ENCODE assay signal across 8 mouse cellular contexts in genomic region chr19:6335458-6335827, GRCm38 (mm10). TPM values are rescaled to one million over a fixed set of nuclear protein-coding genes. Genes with fewer than 3 reads are reported as not detected.
DNase-seq lines count a peak whose midpoint lies in the region; ATAC-seq and TF ChIP-seq lines count a peak whose summit lies in the region.

No protein-coding gene starts in this region.

- TF ChIP-seq CTCF in lung, embryonic 14.5 days (IDR thresholded peaks at IDR 0.05; ENCODE audit: low read depth): no peak

- under 1% methylated on average over 25 of the region's 25 CpGs for WGBS in lung, embryonic 14.5 days
- under 1% methylated on average over 25 of the region's 25 CpGs for WGBS in heart, embryonic 13.5 days
- WGBS in neural tube, embryonic 12.5 days: 0% methylated on average over 25 of the region's 25 CpGs

- H3K9ac ChIP-seq in lung, embryonic 14.5 days: peak overlapping the region; percentile 68
- peak overlapping the region; percentile 90 for H3K9ac ChIP-seq in heart, embryonic 13.5 days
- H3K9ac ChIP-seq in neural tube, embryonic 12.5 days: peak overlapping the region; percentile 85

- peaks cover 9% of the 10 kb centered on the region for H3K4me1 ChIP-seq in lung, embryonic 14.5 days (ENCODE audit: insufficient read depth)
- peaks cover 7% of the 10 kb centered on the region for H3K4me1 ChIP-seq in brown adipose tissue, adult 24 weeks (ENCODE audit: control insufficient read depth, insufficient read depth, insufficient read length, low read length)
- H3K4me1 ChIP-seq in heart, embryonic 13.5 days: peaks cover 48% of the 10 kb centered on the region
- peaks cover 29% of the 10 kb centered on the region for H3K4me1 ChIP-seq in neural tube, embryonic 12.5 days

- H3K27ac ChIP-seq in lung, embryonic 14.5 days (ENCODE audit: low read depth): peak overlapping the region; percentile 9
- no peak overlapping the region for H3K27ac ChIP-seq in brown adipose tissue, adult 24 weeks (replicated peaks; ENCODE audit: low read depth, low read length)
- H3K27ac ChIP-seq in heart, embryonic 13.5 days (replicated peaks): peak overlapping the region; percentile 64
- peak overlapping the region; percentile 46; the same call in 1 of the 2 replicates for H3K27ac ChIP-seq in neural tube, embryonic 12.5 days

- peak; percentile 6 for DNase-seq in lung, embryonic 14.5 days
- DNase-seq in lung, adult 18-20 months: no peak
- peak; percentile 43 to 61 for DNase-seq in kidney, postnatal 4 days
- DNase-seq in left cerebral cortex, adult 9 months (ENCODE audit: low spot score in 2 of 2): no peak
- no peak for DNase-seq in urinary bladder, postnatal 25 days (ENCODE audit: low spot score)

- peak overlapping the region; percentile 78 for H3K4me3 ChIP-seq in lung, embryonic 14.5 days (ENCODE audit: low read depth, low read length)
- peak overlapping the region; percentile 75 for H3K4me3 ChIP-seq in brown adipose tissue, adult 24 weeks (ENCODE audit: insufficient read depth, low read depth, low read length)
- peak overlapping the region; percentile 75 for H3K4me3 ChIP-seq in heart, embryonic 13.5 days
- H3K4me3 ChIP-seq in neural tube, embryonic 12.5 days: peak overlapping the region; percentile 89

- ATAC-seq in lung, embryonic 14.5 days (ENCODE audit: insufficient read depth): peak; percentile 36; the same call in 1 of the 2 replicates
- ATAC-seq in heart, embryonic 13.5 days (ENCODE audit: extremely low read depth, insufficient number of reproducible peaks, low FRiP score, low TSS enrichment): 0 out of 2 replicates have a peak, but pooled peaks have one; percentile 26
- ATAC-seq in neural tube, embryonic 12.5 days (ENCODE audit: low FRiP score, low read depth): peak; percentile 59

- peak overlapping the region; percentile 90 for H3K4me2 ChIP-seq in lung, embryonic 14.5 days
- H3K4me2 ChIP-seq in heart, embryonic 13.5 days: peak overlapping the region; percentile 84
- H3K4me2 ChIP-seq in neural tube, embryonic 12.5 days (replicated peaks): peak overlapping the region; percentile 95

- peaks cover 40% of the 10 kb centered on the region for H3K36me3 ChIP-seq in lung, embryonic 14.5 days (ENCODE audit: insufficient read depth)
- peaks cover 39% of the 10 kb centered on the region for H3K36me3 ChIP-seq in heart, embryonic 13.5 days
- H3K36me3 ChIP-seq in neural tube, embryonic 12.5 days: peaks cover 37% of the 10 kb centered on the region

- H3K27me3 ChIP-seq in lung, embryonic 14.5 days (ENCODE audit: insufficient read depth, low read length): no peaks in the 10 kb centered on the region
- no peaks in the 10 kb centered on the region for H3K27me3 ChIP-seq in heart, embryonic 13.5 days (replicated peaks)
- H3K27me3 ChIP-seq in neural tube, embryonic 12.5 days (replicated peaks): no peaks in the 10 kb centered on the region

- no peaks in the 10 kb centered on the region for H3K9me3 ChIP-seq in lung, embryonic 14.5 days (ENCODE audit: low read depth, low read length)
- no peaks in the 10 kb centered on the region for H3K9me3 ChIP-seq in heart, embryonic 13.5 days
- no peaks in the 10 kb centered on the region for H3K9me3 ChIP-seq in neural tube, embryonic 12.5 days

RNA-seq across cellular contexts. Expression of gene Men1, which starts 0.7 kb away (rescaled TPM):
- 60.3 and 68.6 TPM in 2 replicates for polyA plus RNA-seq in lung, embryonic 14.5 days (2014; fragmentation: Nextera tagmentation; extraction: Ambion mirVana)
- 13.9 and 22.2 TPM in 2 replicates for polyA plus RNA-seq in brown adipose tissue, adult 24 weeks (2012; ENCODE audit: insufficient read depth, insufficient read length, missing spikeins)
- 46.9 and 48.1 TPM in 2 replicates for polyA plus RNA-seq in heart, embryonic 13.5 days (2015; fragmentation: Nextera tagmentation; extraction: Ambion mirVana)
- polyA plus RNA-seq in neural tube, embryonic 12.5 days (2016; fragmentation: Nextera tagmentation; extraction: Ambion mirVana): 93.3 and 93.5 TPM in 2 replicates

RNA-seq across cellular contexts. Expression of gene Map4k2, which starts 5.5 kb away (rescaled TPM):
- 13.4 and 22.2 TPM in 2 replicates for polyA plus RNA-seq in lung, embryonic 14.5 days (2014; fragmentation: Nextera tagmentation; extraction: Ambion mirVana)
- polyA plus RNA-seq in brown adipose tissue, adult 24 weeks (2012; ENCODE audit: insufficient read depth, insufficient read length, missing spikeins): 7.9 and 14.0 TPM in 2 replicates
- polyA plus RNA-seq in heart, embryonic 13.5 days (2015; fragmentation: Nextera tagmentation; extraction: Ambion mirVana): 12.5 and 13.5 TPM in 2 replicates
- 16.0 and 18.4 TPM in 2 replicates for polyA plus RNA-seq in neural tube, embryonic 12.5 days (2016; fragmentation: Nextera tagmentation; extraction: Ambion mirVana)

RNA-seq across cellular contexts. Expression of gene Sf1, which starts 28.0 kb away (rescaled TPM):
- 177 and 200 TPM in 2 replicates for polyA plus RNA-seq in lung, embryonic 14.5 days (2014; fragmentation: Nextera tagmentation; extraction: Ambion mirVana)
- 47.9 and 56.8 TPM in 2 replicates for polyA plus RNA-seq in brown adipose tissue, adult 24 weeks (2012; ENCODE audit: insufficient read depth, insufficient read length, missing spikeins)
- polyA plus RNA-seq in heart, embryonic 13.5 days (2015; fragmentation: Nextera tagmentation; extraction: Ambion mirVana): 89.2 and 89.7 TPM in 2 replicates
- 171 TPM in 2 replicates for polyA plus RNA-seq in neural tube, embryonic 12.5 days (2016; fragmentation: Nextera tagmentation; extraction: Ambion mirVana)

RNA-seq across cellular contexts. Expression of gene Cdc42bpg, which starts 29.2 kb away (rescaled TPM):
- polyA plus RNA-seq in lung, embryonic 14.5 days (2014; fragmentation: Nextera tagmentation; extraction: Ambion mirVana): 0.82 and 1.2 TPM in 2 replicates
- polyA plus RNA-seq in brown adipose tissue, adult 24 weeks (2012; ENCODE audit: insufficient read depth, insufficient read length, missing spikeins): 2.5 and 2.8 TPM in 2 replicates
- polyA plus RNA-seq in heart, embryonic 13.5 days (2015; fragmentation: Nextera tagmentation; extraction: Ambion mirVana): 0.45 and 0.60 TPM in 2 replicates
- 0.27 and 0.60 TPM in 2 replicates for polyA plus RNA-seq in neural tube, embryonic 12.5 days (2016; fragmentation: Nextera tagmentation; extraction: Ambion mirVana)

RNA-seq across cellular contexts. Expression of gene Pygm, which starts 48.8 kb away (rescaled TPM):
- 6.1 and 9.3 TPM in 2 replicates for polyA plus RNA-seq in lung, embryonic 14.5 days (2014; fragmentation: Nextera tagmentation; extraction: Ambion mirVana)
- polyA plus RNA-seq in brown adipose tissue, adult 24 weeks (2012; ENCODE audit: insufficient read depth, insufficient read length, missing spikeins): 28.7 and 48.3 TPM in 2 replicates
- polyA plus RNA-seq in heart, embryonic 13.5 days (2015; fragmentation: Nextera tagmentation; extraction: Ambion mirVana): 203 and 219 TPM in 2 replicates
- polyA plus RNA-seq in neural tube, embryonic 12.5 days (2016; fragmentation: Nextera tagmentation; extraction: Ambion mirVana): 4.7 and 5.5 TPM in 2 replicates

Comparison
In these comparisons a context has a peak if more than half of its experiments do, and no peak if none do; other contexts are left out.
1. DNase-seq: peak in lung, embryonic 14.5 days (single experiment) and kidney, postnatal 4 days (2 of 2); none in lung, adult 18-20 months (0 of 2), left cerebral cortex, adult 9 months (0 of 2) and urinary bladder, postnatal 25 days (single experiment).
2. Peak in every context shown above with its lines, with median percentiles within 50 percentile points of each other: ATAC-seq, H3K4me2 ChIP-seq, H3K4me3 ChIP-seq and H3K9ac ChIP-seq.